Mouse (Mus musculus) liver, embryonic 16.5 days (tissue): ENCODE data around the gene Ttll10. TPM values are rescaled to one million over a fixed set of nuclear protein-coding genes. Genes with fewer than 3 reads are reported as not detected.

Experiments
- ATAC-seq: fragments of 200-750 bp; cut with Nextera tagmentation; 2 replicates; pipeline ENCODE4 v1.8.0; 2017; ENCODE audit warnings: low read depth, mild to moderate bottlenecking, moderate number of reproducible peaks, moderate library complexity
- H3K27ac ChIP-seq: fragments of 300-500 bp; sonication (generic); 2 replicates; pipeline ENCODE4 v1.5.1; 2014; ENCODE audit warnings: mild to moderate bottlenecking, low read length
- H3K27me3 ChIP-seq: fragments of 300-500 bp; sonication (generic); 2 replicates; pipeline ENCODE4 v1.6.1; 2014; ENCODE audit warnings: low read depth, low read length, mixed read lengths; ENCODE audit not compliant: control insufficient read depth, insufficient read depth
- H3K36me3 ChIP-seq: fragments of 300-500 bp; sonication (generic); 2 replicates; pipeline ENCODE4 v1.6.1; 2014; ENCODE audit warnings: mild to moderate bottlenecking; ENCODE audit not compliant: control insufficient read depth, insufficient read depth
- H3K4me1 ChIP-seq: fragments of 300-500 bp; sonication (generic); 2 replicates; pipeline ENCODE4 v1.6.1; 2014; ENCODE audit warnings: low read depth, low read length, mixed read lengths; ENCODE audit not compliant: control insufficient read depth
- H3K4me2 ChIP-seq: fragments of 300-500 bp; sonication (generic); 2 replicates; pipeline ENCODE4 v1.6.1; 2014; ENCODE audit warnings: low read depth, low read length, mixed read lengths
- H3K4me3 ChIP-seq: fragments of 300-500 bp; sonication (generic); 2 replicates; pipeline ENCODE4 v1.5.1; 2014; ENCODE audit warnings: low read depth, mild to moderate bottlenecking, low read length
- H3K9ac ChIP-seq: fragments of 300-500 bp; sonication (generic); 2 replicates; pipeline ENCODE4 v1.6.1; 2014; ENCODE audit warnings: low read depth, low read length
- H3K9me3 ChIP-seq: fragments of 300-500 bp; sonication (generic); replicated peaks from 2 replicates; pipeline ENCODE4 v1.6.1; 2016; ENCODE audit warnings: low read length; ENCODE audit not compliant: control insufficient read depth
- WGBS: fragments of 180-500 bp; shearing (Covaris S2); extraction: QIAGEN DNeasy Blood & Tissue Kit; methylation state at CpG from one replicate; pipeline ENCODE4 v1.1.7; 2014; ENCODE audit not compliant: insufficient replicate concordance; 5-methylcytosine and 5-hydroxymethylcytosine counted together
- polyA plus RNA-seq: library from polyadenylated mRNA; unstranded; fragments of >200 nt; fragmentation: Nextera tagmentation; extraction: Ambion mirVana; gene quantifications from 2 replicates; pipeline ENCODE4 v1.2.1, GENCODE M21; 2015

The Ttll10 gene
- 0.29 and 0.33 TPM in 2 replicates for polyA plus RNA-seq

- 44% methylated on average over 5 of the region's 5 CpGs for WGBS
- Histone ChIP-seq H3K9me3 (no peaks in the 10 kb centered on the region), H3K27me3 (no peaks in the 10 kb centered on the region), H3K4me1 (no peaks in the 10 kb centered on the region; the same call in 1 of the 2 replicates), H3K4me3 (no peak within 1 kb of the TSS), H3K36me3 (no peaks in the 10 kb centered on the region), H3K9ac (no peak within 1 kb of the TSS), H3K4me2 (no peak within 1 kb of the TSS), H3K27ac (no peak within 1 kb of the TSS)
- no peak for ATAC-seq
Measured at GRCm38 (mm10) chr4:156059261-156059660, at the start of gene Ttll10. TSS of gene Ttll10 (minus strand) at chr4:156059414.

DNA sequence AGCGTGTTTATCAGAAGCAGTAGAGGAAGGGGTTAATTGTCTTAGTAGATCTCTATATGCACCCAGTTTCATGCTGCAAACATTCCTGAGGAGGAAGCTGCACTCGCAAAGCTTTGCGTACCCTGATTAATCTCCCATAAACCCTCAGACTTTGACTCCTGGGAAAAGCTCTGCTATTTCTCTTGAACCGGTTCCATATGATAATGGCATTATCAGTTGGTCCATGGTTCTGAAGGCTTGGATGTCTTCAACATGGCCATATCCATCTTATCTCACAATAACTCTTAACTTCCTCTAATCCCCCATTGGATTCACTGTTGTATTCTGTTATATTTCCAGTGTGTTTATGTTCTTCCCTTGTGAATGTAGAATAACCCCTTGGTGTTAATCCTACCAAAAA lies 44.1 kb upstream of the Ttll10 start:
- ATAC-seq: no peak
- H3K27me3 ChIP-seq: no peaks in the 10 kb centered on the region
- no peak overlapping the region for H3K4me3 ChIP-seq
- no peak overlapping the region for H3K9ac ChIP-seq
- no peaks in the 10 kb centered on the region for H3K36me3 ChIP-seq
- 58% methylated on average over 4 of the region's 4 CpGs for WGBS
- no peaks in the 10 kb centered on the region for H3K9me3 ChIP-seq
- H3K4me1 ChIP-seq: no peaks in the 10 kb centered on the region
- H3K4me2 ChIP-seq: no peak overlapping the region
- no peak overlapping the region for H3K27ac ChIP-seq

- Histone ChIP-seq H3K9me3 (no peaks in the 10 kb centered on the region), H3K4me1 (no peaks in the 10 kb centered on the region), H3K27ac (no peak overlapping the region), H3K36me3 (no peaks in the 10 kb centered on the region), H3K9ac (no peak overlapping the region), H3K4me3 (no peak overlapping the region), H3K4me2 (no peak overlapping the region), H3K27me3 (no peaks in the 10 kb centered on the region)
- WGBS: 24% methylated on average over 3 of the region's 3 CpGs
- ATAC-seq: no peak
Measured at GRCm38 (mm10) chr4:156101481-156101903, 42.3 kb upstream of the Ttll10 start.

- H3K27ac ChIP-seq: no peak overlapping the region
- peak; percentile 35; the same call in 1 of the 2 replicates for ATAC-seq
- WGBS: 59% methylated on average over 5 of the region's 5 CpGs
Measured at GRCm38 (mm10) chr4:156100501-156100900, 41.3 kb upstream of the Ttll10 start.

GRCm38 (mm10) chr4:156099427-156099826 lies 40.2 kb upstream of the Ttll10 start:
- H3K27ac ChIP-seq: no peak overlapping the region
- no peaks in the 10 kb centered on the region for H3K36me3 ChIP-seq
- no peaks in the 10 kb centered on the region for H3K27me3 ChIP-seq
- H3K9ac ChIP-seq: no peak overlapping the region
- no peak overlapping the region for H3K4me3 ChIP-seq
- H3K4me1 ChIP-seq: no peaks in the 10 kb centered on the region
- no peak overlapping the region for H3K4me2 ChIP-seq
- no peak for ATAC-seq
- 55% methylated on average over 6 of the region's 6 CpGs for WGBS
- H3K9me3 ChIP-seq: no peaks in the 10 kb centered on the region

More at GRCm38 (mm10) chr4:156100501-156100900, 41.3 kb upstream of the Ttll10 start:
- H3K27me3 ChIP-seq: no peaks in the 10 kb centered on the region
- H3K4me1 ChIP-seq: no peaks in the 10 kb centered on the region
- no peaks in the 10 kb centered on the region for H3K36me3 ChIP-seq
- no peak overlapping the region for H3K4me3 ChIP-seq
- no peak overlapping the region for H3K9ac ChIP-seq
- H3K4me2 ChIP-seq: no peak overlapping the region
- no peaks in the 10 kb centered on the region for H3K9me3 ChIP-seq

- 59% methylated on average over 9 of the region's 9 CpGs for WGBS
- ATAC-seq: no peak
Measured at GRCm38 (mm10) chr4:156097770-156098366, 38.7 kb upstream of the Ttll10 start.

GRCm38 (mm10) chr4:156096191-156096590 lies 37.0 kb upstream of the Ttll10 start:
- H3K4me1 ChIP-seq: peaks cover 5% of the 10 kb centered on the region
- no peak overlapping the region for H3K27ac ChIP-seq
- no peaks in the 10 kb centered on the region for H3K36me3 ChIP-seq
- H3K27me3 ChIP-seq: no peaks in the 10 kb centered on the region
- WGBS: 78% methylated on average over 1 of the region's 1 CpGs
- H3K4me2 ChIP-seq: no peak overlapping the region
- ATAC-seq: no peak
- H3K9me3 ChIP-seq: no peaks in the 10 kb centered on the region
- H3K9ac ChIP-seq: no peak overlapping the region
- no peak overlapping the region for H3K4me3 ChIP-seq

More at GRCm38 (mm10) chr4:156097770-156098366, 38.7 kb upstream of the Ttll10 start:
- Histone ChIP-seq H3K4me1 (peaks cover 5% of the 10 kb centered on the region), H3K4me3 (no peak overlapping the region), H3K9me3 (no peaks in the 10 kb centered on the region), H3K9ac (no peak overlapping the region), H3K36me3 (no peaks in the 10 kb centered on the region), H3K27me3 (no peaks in the 10 kb centered on the region), H3K27ac (no peak overlapping the region), H3K4me2 (no peak overlapping the region)

GRCm38 (mm10) chr4:156093758-156094157 lies 34.5 kb upstream of the Ttll10 start:
- Histone ChIP-seq H3K9ac (no peak overlapping the region), H3K9me3 (no peaks in the 10 kb centered on the region), H3K27ac (peak overlapping the region; percentile 37), H3K27me3 (no peaks in the 10 kb centered on the region), H3K36me3 (no peaks in the 10 kb centered on the region), H3K4me2 (no peak overlapping the region), H3K4me1 (peaks cover 11% of the 10 kb centered on the region), H3K4me3 (no peak overlapping the region)
- 53% methylated on average over 5 of the region's 5 CpGs for WGBS
- ATAC-seq: peak; percentile 64

DNA sequence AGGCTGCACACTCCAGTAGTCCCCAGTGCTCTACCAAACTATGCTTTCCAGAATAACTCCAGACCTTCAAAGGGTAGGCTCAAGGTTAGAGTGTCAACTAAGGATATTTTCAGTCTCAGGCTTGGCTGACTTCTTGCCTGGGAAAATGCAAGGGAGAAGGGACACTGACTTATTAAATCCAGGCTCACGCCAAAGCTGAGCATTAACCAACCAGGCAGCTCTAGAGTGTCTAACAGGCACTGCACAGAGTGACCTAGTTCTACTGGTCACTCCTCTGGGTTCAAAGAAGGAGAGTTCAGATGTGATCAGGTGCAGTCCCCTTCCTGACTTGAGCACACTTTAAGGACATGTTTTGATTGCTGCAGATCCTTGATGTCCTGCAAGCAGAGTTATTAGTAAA lies 33.6 kb upstream of the Ttll10 start:
- H3K27me3 ChIP-seq: no peaks in the 10 kb centered on the region
- no peak overlapping the region for H3K9ac ChIP-seq
- no peak overlapping the region for H3K4me3 ChIP-seq
- no peak overlapping the region for H3K27ac ChIP-seq
- ATAC-seq: no peak
- H3K36me3 ChIP-seq: no peaks in the 10 kb centered on the region
- no peaks in the 10 kb centered on the region for H3K9me3 ChIP-seq
- H3K4me2 ChIP-seq: no peak overlapping the region
- 39% methylated on average over 1 of the region's 1 CpGs for WGBS
- peaks cover 11% of the 10 kb centered on the region for H3K4me1 ChIP-seq
